Mouse (Mus musculus): ENCODE results near the gene Cnih3. TPM values are rescaled to one million over a fixed set of nuclear protein-coding genes. Genes with fewer than 3 reads are reported as not detected.
A peak's percentile ranks its signal among the peaks of the same experiment; 100 is the strongest.

Gene Cnih3
- polyA plus RNA-seq, 1 experiment: not detected

- TF ChIP-seq CTCF (IDR thresholded peaks at IDR 0.05; ENCODE audit: extremely low read depth, insufficient read depth, insufficient read length, insufficient replicate concordance) (no peak), POLR2A (IDR thresholded peaks at IDR 0.05; ENCODE audit: low read depth, low read length) (no peak)
- H3K4me3 ChIP-seq (ENCODE audit: extremely low read depth, insufficient read depth, insufficient read length): no peak overlapping the region
- 5% methylated on average over 15 of the region's 15 CpGs for WGBS
- H3K36me3 ChIP-seq (ENCODE audit: control insufficient read depth, insufficient read depth, low read length): no peaks in the 10 kb centered on the region
- DNase-seq (ENCODE audit: low read depth in 1 of 2, low spot score in 2 of 2): no peak
- H3K27me3 ChIP-seq (ENCODE audit: control insufficient read depth, insufficient read depth, low read length): no peaks in the 10 kb centered on the region
- H3K27ac ChIP-seq (ENCODE audit: insufficient read depth, low read length): no peak overlapping the region
- no peaks in the 10 kb centered on the region; the same call in 1 of the 2 replicates for H3K4me1 ChIP-seq (ENCODE audit: control insufficient read depth, insufficient read depth, insufficient read length)
These were observed 6.9 kb upstream of the Cnih3 start for GRCm38 (mm10) chr1:181345547-181345946.

DNA sequence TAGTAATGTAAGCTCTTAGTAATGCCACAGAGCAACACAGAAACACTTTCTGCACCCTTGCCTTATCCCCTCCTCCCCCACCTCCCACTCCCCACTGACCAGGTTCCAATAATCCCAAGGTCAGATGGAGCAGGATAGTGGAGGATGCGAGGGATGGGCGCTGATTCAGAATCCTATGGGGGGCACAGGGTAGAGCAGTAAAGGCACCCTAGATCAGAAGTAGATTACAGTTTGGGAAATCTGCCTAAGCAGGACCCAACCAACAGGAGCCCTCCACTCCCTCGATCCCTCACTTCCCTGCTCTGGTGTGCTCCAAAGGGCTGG, 423 bp upstream of the Cnih3 start:
- Histone ChIP-seq H3K27ac (ENCODE audit: insufficient read depth, low read length) (no peak overlapping the region), H3K4me1 (ENCODE audit: control insufficient read depth, insufficient read depth, insufficient read length) (peaks cover 8% of the 10 kb centered on the region), H3K36me3 (ENCODE audit: control insufficient read depth, insufficient read depth, low read length) (no peaks in the 10 kb centered on the region), H3K4me3 (ENCODE audit: extremely low read depth, insufficient read depth, insufficient read length) (peak overlapping the region; percentile 24; the same call in 1 of the 2 replicates), H3K27me3 (ENCODE audit: control insufficient read depth, insufficient read depth, low read length) (peaks cover 21% of the 10 kb centered on the region)
- WGBS: 15% methylated on average over 3 of the region's 3 CpGs
- no peak for DNase-seq (ENCODE audit: low read depth in 1 of 2, low spot score in 2 of 2)
- no peak for TF ChIP-seq CTCF (IDR thresholded peaks at IDR 0.05; ENCODE audit: extremely low read depth, insufficient read depth, insufficient read length, insufficient replicate concordance)

GRCm38 (mm10) chr1:181353200-181354097, 1.0 kb downstream of the Cnih3 start:
- Histone ChIP-seq H3K27me3 (ENCODE audit: control insufficient read depth, insufficient read depth, low read length) (peaks cover 21% of the 10 kb centered on the region), H3K4me3 (ENCODE audit: extremely low read depth, insufficient read depth, insufficient read length) (no peak overlapping the region), H3K36me3 (ENCODE audit: control insufficient read depth, insufficient read depth, low read length) (no peaks in the 10 kb centered on the region), H3K4me1 (ENCODE audit: control insufficient read depth, insufficient read depth, insufficient read length) (peaks cover 8% of the 10 kb centered on the region), H3K27ac (ENCODE audit: insufficient read depth, low read length) (no peak overlapping the region)
- no peak for DNase-seq (ENCODE audit: low read depth in 1 of 2, low spot score in 2 of 2)
- no peak for TF ChIP-seq CTCF (IDR thresholded peaks at IDR 0.05; ENCODE audit: extremely low read depth, insufficient read depth, insufficient read length, insufficient replicate concordance)
- no peak for TF ChIP-seq POLR2A (IDR thresholded peaks at IDR 0.05; ENCODE audit: low read depth, low read length)
- 3% methylated on average over 33 of the region's 33 CpGs for WGBS

DNA sequence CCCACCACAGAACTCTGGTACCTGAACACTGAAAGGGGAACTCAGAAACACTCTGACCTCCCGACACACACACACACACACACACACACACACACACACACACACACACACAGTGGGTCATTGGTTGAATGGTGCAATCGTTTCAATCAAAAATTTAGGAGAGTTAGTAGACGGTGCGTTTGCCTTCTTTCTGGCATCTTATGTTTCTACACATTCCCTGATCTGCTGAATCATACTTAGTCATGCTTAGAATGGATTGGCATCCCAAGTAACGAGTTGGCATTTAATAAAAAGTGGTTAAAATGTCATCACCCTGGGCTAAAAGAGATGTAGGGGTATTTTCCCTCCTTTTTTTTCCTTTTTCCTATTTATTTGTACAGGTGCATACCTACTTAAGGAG, 3.3 kb downstream of the Cnih3 start:
- TF ChIP-seq CTCF (IDR thresholded peaks at IDR 0.05; ENCODE audit: extremely low read depth, insufficient read depth, insufficient read length, insufficient replicate concordance) (no peak), POLR2A (IDR thresholded peaks at IDR 0.05; ENCODE audit: low read depth, low read length) (no peak)
- Histone ChIP-seq H3K27ac (ENCODE audit: insufficient read depth, low read length) (no peak overlapping the region), H3K36me3 (ENCODE audit: control insufficient read depth, insufficient read depth, low read length) (no peaks in the 10 kb centered on the region), H3K4me1 (ENCODE audit: control insufficient read depth, insufficient read depth, insufficient read length) (peaks cover 8% of the 10 kb centered on the region), H3K4me3 (ENCODE audit: extremely low read depth, insufficient read depth, insufficient read length) (no peak overlapping the region), H3K27me3 (ENCODE audit: control insufficient read depth, insufficient read depth, low read length) (peaks cover 22% of the 10 kb centered on the region)
- WGBS: 35% methylated on average over 5 of the region's 5 CpGs
- DNase-seq (ENCODE audit: low read depth in 1 of 2, low spot score in 2 of 2): no peak

- 37% methylated on average over 2 of the region's 2 CpGs for WGBS
- no peak for TF ChIP-seq POLR2A (IDR thresholded peaks at IDR 0.05; ENCODE audit: low read depth, low read length)
- TF ChIP-seq CTCF (IDR thresholded peaks at IDR 0.05; ENCODE audit: extremely low read depth, insufficient read depth, insufficient read length, insufficient replicate concordance): no peak
- no peak overlapping the region for H3K27ac ChIP-seq (ENCODE audit: insufficient read depth, low read length)
- no peak for DNase-seq (ENCODE audit: low read depth in 1 of 2, low spot score in 2 of 2)
- no peaks in the 10 kb centered on the region for H3K4me1 ChIP-seq (ENCODE audit: control insufficient read depth, insufficient read depth, insufficient read length)
- H3K4me3 ChIP-seq (ENCODE audit: extremely low read depth, insufficient read depth, insufficient read length): no peak overlapping the region
- H3K27me3 ChIP-seq (ENCODE audit: control insufficient read depth, insufficient read depth, low read length): peaks cover 11% of the 10 kb centered on the region
- no peaks in the 10 kb centered on the region for H3K36me3 ChIP-seq (ENCODE audit: control insufficient read depth, insufficient read depth, low read length)
These were observed 5.4 kb downstream of the Cnih3 start for GRCm38 (mm10) chr1:181357870-181358269.

DNA sequence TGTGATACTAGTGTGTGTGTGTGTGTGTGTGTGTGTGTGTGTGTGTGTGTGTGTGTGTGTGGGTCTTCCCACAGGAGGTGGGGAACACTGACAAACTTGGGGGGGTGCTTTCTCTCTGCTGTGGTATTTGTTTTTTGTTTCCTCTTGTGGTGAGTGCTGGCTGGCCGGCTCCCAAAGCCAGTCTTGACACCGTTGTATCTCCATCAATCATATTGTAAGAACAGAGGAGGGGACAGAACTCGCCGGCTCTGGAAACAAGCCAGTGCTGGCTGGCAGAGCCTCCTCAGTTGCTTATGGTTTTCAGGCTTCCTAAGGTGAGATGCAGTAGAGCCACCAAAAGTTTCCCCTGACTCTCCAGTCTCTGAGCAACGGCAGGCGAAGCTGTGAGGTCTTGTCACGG, 6.1 kb downstream of the Cnih3 start:
- Histone ChIP-seq H3K4me1 (ENCODE audit: control insufficient read depth, insufficient read depth, insufficient read length) (no peaks in the 10 kb centered on the region), H3K4me3 (ENCODE audit: extremely low read depth, insufficient read depth, insufficient read length) (no peak overlapping the region), H3K27ac (ENCODE audit: insufficient read depth, low read length) (no peak overlapping the region), H3K36me3 (ENCODE audit: control insufficient read depth, insufficient read depth, low read length) (no peaks in the 10 kb centered on the region), H3K27me3 (ENCODE audit: control insufficient read depth, insufficient read depth, low read length) (peaks cover 5% of the 10 kb centered on the region)
- no peak for DNase-seq (ENCODE audit: low read depth in 1 of 2, low spot score in 2 of 2)
- 19% methylated on average over 7 of the region's 7 CpGs for WGBS
- no peak for TF ChIP-seq CTCF (IDR thresholded peaks at IDR 0.05; ENCODE audit: extremely low read depth, insufficient read depth, insufficient read length, insufficient replicate concordance)
- TF ChIP-seq POLR2A (IDR thresholded peaks at IDR 0.05; ENCODE audit: low read depth, low read length): no peak

GRCm38 (mm10) chr1:181360732-181361131, 8.3 kb downstream of the Cnih3 start:
- WGBS: 93% methylated on average over 3 of the region's 3 CpGs
- Histone ChIP-seq H3K27me3 (ENCODE audit: control insufficient read depth, insufficient read depth, low read length) (peaks cover 2% of the 10 kb centered on the region), H3K4me3 (ENCODE audit: extremely low read depth, insufficient read depth, insufficient read length) (no peak overlapping the region), H3K27ac (ENCODE audit: insufficient read depth, low read length) (no peak overlapping the region), H3K4me1 (ENCODE audit: control insufficient read depth, insufficient read depth, insufficient read length) (no peaks in the 10 kb centered on the region), H3K36me3 (ENCODE audit: control insufficient read depth, insufficient read depth, low read length) (no peaks in the 10 kb centered on the region)
- DNase-seq (ENCODE audit: low read depth in 1 of 2, low spot score in 2 of 2): no peak
- TF ChIP-seq POLR2A (IDR thresholded peaks at IDR 0.05; ENCODE audit: low read depth, low read length): no peak
- TF ChIP-seq CTCF (IDR thresholded peaks at IDR 0.05; ENCODE audit: extremely low read depth, insufficient read depth, insufficient read length, insufficient replicate concordance): no peak
